Mouse (Mus musculus): ENCODE measurements around the gene Sfswap. TPM values are rescaled to one million over a fixed set of nuclear protein-coding genes. Genes with fewer than 3 reads are reported as not detected.
A peak's percentile ranks its signal among the peaks of the same experiment; 100 is the strongest.

The Sfswap gene
- polyA plus RNA-seq, 1 experiment from 2014 or later: 71.8 TPM

GRCm38 (mm10) chr5:129553642-129554041 lies 52.6 kb downstream of the Sfswap start:
- in situ Hi-C loops (cut with MboI; ENCODE audit: low pct_unique_long_range_greater_than_20kb): no loop called here
- DNase-seq (ENCODE audit: low read depth, low spot score) (no peak), ATAC-seq (no peak)
- ChIA-PET CTCF (interaction anchor here (0.9 to 1.2 kb wide), 2 partner anchors 9 to 19 kb away, joined by 3 read pairs; no protein-coding TSS in a partner anchor), POLR2A (no interaction called here)
- no peaks in the 10 kb centered on the region for H3K27me3 ChIP-seq
- no peak for TF ChIP-seq CTCF (IDR thresholded peaks at IDR 0.05)

GRCm38 (mm10) chr5:129558591-129558990 lies 57.6 kb downstream of the Sfswap start:
- no peaks in the 10 kb centered on the region for H3K27me3 ChIP-seq
- DNase-seq (ENCODE audit: low read depth, low spot score) (no peak), ATAC-seq (no peak)
- CTCF ChIA-PET: interaction anchor here (1.4 kb wide), 1 partner anchor 10 kb away, joined by 3 read pairs; no protein-coding TSS in a partner anchor
- POLR2A ChIA-PET: interaction anchor here (0.9 kb wide), 1 partner anchor 369 kb away, joined by 4 read pairs; no protein-coding TSS in a partner anchor
- in situ Hi-C loops (cut with MboI; ENCODE audit: low pct_unique_long_range_greater_than_20kb): no loop called here
- no peak for TF ChIP-seq CTCF (IDR thresholded peaks at IDR 0.05)

- TF ChIP-seq CTCF (IDR thresholded peaks at IDR 0.05): no peak
- ATAC-seq (no peak), DNase-seq (ENCODE audit: low read depth, low spot score) (no peak)
- ChIA-PET POLR2A (no interaction called here), CTCF (no interaction called here)
- in situ Hi-C loops (cut with MboI; ENCODE audit: low pct_unique_long_range_greater_than_20kb): no loop called here
- no peaks in the 10 kb centered on the region for H3K27me3 ChIP-seq
Observed at GRCm38 (mm10) chr5:129559283-129559682, 58.3 kb downstream of the Sfswap start.

GRCm38 (mm10) chr5:129562342-129562741 lies 61.3 kb downstream of the Sfswap start:
- ATAC-seq: no peak
- no peak for TF ChIP-seq CTCF (IDR thresholded peaks at IDR 0.05)
- ChIA-PET CTCF (interaction anchor here (1.4 kb wide), 1 partner anchor 9 kb away, joined by 3 read pairs; no protein-coding TSS in a partner anchor), POLR2A (no interaction called here)
- DNase-seq (ENCODE audit: low read depth, low spot score): no peak
- no peaks in the 10 kb centered on the region for H3K27me3 ChIP-seq
- in situ Hi-C loops (cut with MboI; ENCODE audit: low pct_unique_long_range_greater_than_20kb): no loop called here

GRCm38 (mm10) chr5:129568596-129568995 lies 67.6 kb downstream of the Sfswap start:
- TF ChIP-seq CTCF (IDR thresholded peaks at IDR 0.05): no peak
- no peaks in the 10 kb centered on the region for H3K27me3 ChIP-seq
- in situ Hi-C loops (cut with MboI; ENCODE audit: low pct_unique_long_range_greater_than_20kb): no loop called here
- ATAC-seq (no peak), DNase-seq (ENCODE audit: low read depth, low spot score) (no peak)
- ChIA-PET POLR2A (no interaction called here), CTCF (no interaction called here)

GRCm38 (mm10) chr5:129578201-129578600 lies 77.2 kb downstream of the Sfswap start:
- in situ Hi-C loops (cut with MboI; ENCODE audit: low pct_unique_long_range_greater_than_20kb): no loop called here
- ChIA-PET CTCF (no interaction called here), POLR2A (no interaction called here)
- DNase-seq (ENCODE audit: low read depth, low spot score) (no peak), ATAC-seq (no peak)
- no peak for TF ChIP-seq CTCF (IDR thresholded peaks at IDR 0.05)
- no peaks in the 10 kb centered on the region for H3K27me3 ChIP-seq

GRCm38 (mm10) chr5:129580046-129580445 lies 79.0 kb downstream of the Sfswap start:
- no peak for ATAC-seq
- TF ChIP-seq CTCF (IDR thresholded peaks at IDR 0.05): no peak
- DNase-seq (ENCODE audit: low read depth, low spot score): no peak
- in situ Hi-C loops (cut with MboI; ENCODE audit: low pct_unique_long_range_greater_than_20kb): loop anchor here (10.0 kb wide), 1 partner anchor 165 kb away; no protein-coding TSS in a partner anchor
- ChIA-PET POLR2A (no interaction called here), CTCF (no interaction called here)
- H3K27me3 ChIP-seq: peaks cover 8% of the 10 kb centered on the region

- H3K27me3 ChIP-seq: peaks cover 12% of the 10 kb centered on the region
- ChIA-PET POLR2A (no interaction called here), CTCF (no interaction called here)
- in situ Hi-C loops (cut with MboI; ENCODE audit: low pct_unique_long_range_greater_than_20kb): loop anchor here (10.0 kb wide), 1 partner anchor 166 kb away; no protein-coding TSS in a partner anchor
- no peak for DNase-seq (ENCODE audit: low read depth, low spot score)
- ATAC-seq: no peak
- TF ChIP-seq CTCF (IDR thresholded peaks at IDR 0.05): no peak
Observed at GRCm38 (mm10) chr5:129580572-129580971, 79.6 kb downstream of the Sfswap start.

GRCm38 (mm10) chr5:129581015-129581414 lies 80.0 kb downstream of the Sfswap start:
- no peak for ATAC-seq
- in situ Hi-C loops (cut with MboI; ENCODE audit: low pct_unique_long_range_greater_than_20kb): loop anchor here (10.0 kb wide), 1 partner anchor 166 kb away; no protein-coding TSS in a partner anchor
- CTCF ChIA-PET: no interaction called here

GRCm38 (mm10) chr5:129583331-129583730 lies 82.3 kb downstream of the Sfswap start:
- in situ Hi-C loops (cut with MboI; ENCODE audit: low pct_unique_long_range_greater_than_20kb): loop anchor here (10.0 kb wide), 1 partner anchor 169 kb away; no protein-coding TSS in a partner anchor
- CTCF ChIA-PET: interaction anchor here (2.1 kb wide), 1 partner anchor 405 kb away, joined by 10 read pairs; no protein-coding TSS in a partner anchor
- ATAC-seq: no peak
- POLR2A ChIA-PET: interaction anchor here (1.0 kb wide), 1 partner anchor 519 kb away, joined by 4 read pairs; no protein-coding TSS in a partner anchor
- no peak for TF ChIP-seq CTCF (IDR thresholded peaks at IDR 0.05)
- DNase-seq (ENCODE audit: low read depth, low spot score): no peak
- peaks cover 27% of the 10 kb centered on the region for H3K27me3 ChIP-seq

More at GRCm38 (mm10) chr5:129581015-129581414, 80.0 kb downstream of the Sfswap start:
- TF ChIP-seq CTCF (IDR thresholded peaks at IDR 0.05): no peak
- peaks cover 12% of the 10 kb centered on the region for H3K27me3 ChIP-seq
- POLR2A ChIA-PET: no interaction called here
- DNase-seq (ENCODE audit: low read depth, low spot score): no peak

- CTCF ChIA-PET: interaction anchor here (1.0 to 2.1 kb wide), 2 partner anchors 201 to 406 kb away, joined by 3 to 10 read pairs; no protein-coding TSS in a partner anchor
- in situ Hi-C loops (cut with MboI; ENCODE audit: low pct_unique_long_range_greater_than_20kb): loop anchor here (10.0 kb wide), 1 partner anchor 169 kb away; no protein-coding TSS in a partner anchor
- DNase-seq (ENCODE audit: low read depth, low spot score) (no peak), ATAC-seq (peak; percentile 93)
- peaks cover 30% of the 10 kb centered on the region for H3K27me3 ChIP-seq
- no peak for TF ChIP-seq CTCF (IDR thresholded peaks at IDR 0.05)
- POLR2A ChIA-PET: interaction anchor here (1.0 kb wide), 1 partner anchor 519 kb away, joined by 4 read pairs; no protein-coding TSS in a partner anchor
Observed at GRCm38 (mm10) chr5:129583761-129584582, 83.0 kb downstream of the Sfswap start, which contains the start of gene Mmp17. Gene Mmp17 (plus strand): TSS chr5:129584169.
